Mouse (Mus musculus) NIH3T3 (cell line): ENCODE results near the gene Rfx2.

Experiments used
- DNase-seq: peaks from one replicate; pipeline ENCODE4 v3.0.0-alpha.2; 2012; ENCODE audit warnings: low read depth

Gene Rfx2

DNA sequence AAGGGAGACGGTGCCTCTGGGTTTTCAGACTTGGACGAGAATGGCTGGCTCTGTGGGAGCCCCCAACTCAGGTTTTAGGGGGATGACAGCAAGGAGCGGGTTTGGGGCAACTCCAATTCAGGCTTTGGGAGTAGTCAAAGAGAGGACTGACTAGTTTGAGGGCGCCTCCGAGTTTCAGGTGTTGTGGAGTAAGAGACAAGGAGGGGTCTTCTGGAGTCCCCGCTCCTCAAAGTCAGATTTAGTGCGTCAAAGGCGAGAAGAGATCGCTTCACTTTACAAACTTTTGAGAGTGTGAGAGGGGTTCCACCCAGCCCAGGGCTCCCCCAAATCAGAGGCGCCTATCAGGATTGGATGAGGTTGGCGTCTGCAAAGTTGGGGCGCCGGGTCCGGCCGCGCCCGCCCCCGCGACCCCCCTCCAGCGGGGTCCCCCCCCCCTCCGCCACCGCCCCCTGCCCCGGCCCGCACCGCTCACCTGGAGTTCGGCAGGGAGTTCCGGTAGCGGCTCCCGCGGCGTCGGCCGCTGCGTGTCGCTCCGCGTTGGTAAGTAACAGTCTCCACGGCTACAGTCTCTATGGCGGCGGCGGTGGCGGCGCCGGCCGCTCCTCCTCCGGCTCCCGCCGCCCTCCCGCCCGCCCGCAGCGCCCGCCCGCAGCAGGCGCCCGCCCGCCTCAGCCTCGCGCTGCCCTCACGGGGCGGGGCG, at the start of gene Rfx2:
Rfx2 (minus strand) TSS at position 603 of the 700 bp plus-strand sequence.
- peak; percentile 21 for DNase-seq

DNA sequence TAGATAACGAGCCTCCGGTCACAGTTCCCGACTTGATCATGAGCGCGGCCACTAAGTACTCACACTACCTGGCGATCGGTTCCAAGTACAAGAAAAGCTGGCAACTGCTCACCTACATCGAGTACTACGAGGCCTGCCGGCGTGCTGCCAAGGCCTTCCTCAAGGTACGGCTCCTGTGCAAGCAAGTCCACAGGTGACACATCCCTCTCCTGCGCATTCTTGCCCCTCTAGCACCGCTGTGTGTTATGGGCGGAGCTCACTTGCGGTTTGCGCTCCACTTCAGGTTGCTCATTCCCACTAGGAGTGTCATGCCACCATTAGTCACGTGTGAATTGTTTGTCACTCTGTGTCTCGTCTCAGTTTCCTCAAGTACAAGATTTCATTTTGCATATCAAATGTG, 46.6 kb upstream of the Rfx2 start:
- no peak for DNase-seq

DNA sequence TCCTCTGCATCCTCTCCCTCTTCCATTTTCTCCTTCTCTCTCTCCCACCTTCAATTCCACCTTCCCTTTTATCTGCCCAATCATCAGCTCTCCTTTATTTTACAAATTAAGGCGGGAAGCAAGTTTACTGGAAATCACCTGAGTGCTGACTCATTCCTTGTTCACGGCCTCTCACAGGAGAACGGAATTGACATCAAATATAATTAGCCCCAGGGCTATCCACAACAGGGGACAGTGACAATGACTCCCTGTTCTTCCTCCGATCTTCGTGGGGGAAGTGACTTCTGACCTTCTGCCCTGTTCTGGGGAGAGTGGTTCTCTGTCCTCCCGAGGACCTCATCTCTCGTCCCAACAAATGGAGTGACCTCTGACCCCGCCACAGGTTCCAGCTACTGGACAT, 46.2 kb upstream of the Rfx2 start:
- DNase-seq = no peak

DNA sequence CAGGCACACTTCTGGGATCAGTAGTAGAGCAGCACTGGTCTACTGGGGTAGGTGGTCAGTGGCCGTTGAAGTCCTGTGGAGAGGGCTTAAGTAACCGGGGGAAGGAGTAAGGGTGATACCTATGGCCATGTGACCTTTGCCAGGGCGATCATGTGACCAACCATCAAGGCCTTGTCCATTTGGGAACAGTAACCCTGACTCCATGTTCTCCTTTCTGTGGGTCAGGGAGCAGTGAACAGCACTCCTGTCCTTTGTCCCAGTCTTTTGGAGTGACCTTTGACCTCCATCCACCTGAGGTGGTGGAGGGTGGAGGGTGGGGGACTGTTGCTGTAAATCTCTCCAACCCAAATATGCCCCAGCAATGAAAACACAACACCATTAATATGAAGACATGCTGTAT, 45.7 kb upstream of the Rfx2 start:
- DNase-seq = no peak

DNA sequence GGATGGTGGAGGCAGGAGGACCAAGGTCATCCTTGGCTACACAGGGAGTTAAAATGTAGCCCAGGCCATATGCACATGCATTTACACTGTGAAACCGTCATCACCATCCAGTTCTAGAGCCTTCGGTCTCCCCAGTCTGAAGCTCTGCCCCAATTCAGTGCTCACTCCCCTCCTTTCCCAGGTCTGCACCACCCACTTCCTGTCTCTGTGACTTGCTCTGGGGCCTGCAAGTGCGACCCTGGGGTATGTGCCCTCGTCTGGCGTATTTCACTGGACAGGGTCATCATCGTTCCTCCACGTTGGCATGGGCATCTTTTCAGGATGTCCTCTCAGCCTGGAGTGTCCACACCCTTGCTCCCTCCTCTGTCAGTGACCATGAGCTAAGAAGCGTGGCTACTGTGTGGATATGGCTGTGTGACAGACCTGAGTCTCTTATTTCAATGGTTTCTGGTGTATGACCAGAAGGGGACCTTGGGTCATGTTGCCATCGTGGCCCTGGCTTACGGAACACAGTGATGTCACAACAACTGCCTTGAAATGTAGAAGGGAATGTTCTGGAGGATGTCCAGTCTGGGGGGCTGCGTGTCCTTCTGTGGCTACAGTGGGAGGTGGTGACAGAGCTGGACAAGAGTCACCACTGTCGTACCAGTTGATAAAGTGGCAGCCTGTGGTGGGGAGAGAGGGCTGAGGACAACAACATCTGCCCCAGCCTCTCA, 44.3 kb upstream of the Rfx2 start, which contains the start of gene 1700061G19Rik:
1700061G19Rik (plus strand) TSS at position 542 of the 716 bp plus-strand sequence.
- no peak for DNase-seq

DNA sequence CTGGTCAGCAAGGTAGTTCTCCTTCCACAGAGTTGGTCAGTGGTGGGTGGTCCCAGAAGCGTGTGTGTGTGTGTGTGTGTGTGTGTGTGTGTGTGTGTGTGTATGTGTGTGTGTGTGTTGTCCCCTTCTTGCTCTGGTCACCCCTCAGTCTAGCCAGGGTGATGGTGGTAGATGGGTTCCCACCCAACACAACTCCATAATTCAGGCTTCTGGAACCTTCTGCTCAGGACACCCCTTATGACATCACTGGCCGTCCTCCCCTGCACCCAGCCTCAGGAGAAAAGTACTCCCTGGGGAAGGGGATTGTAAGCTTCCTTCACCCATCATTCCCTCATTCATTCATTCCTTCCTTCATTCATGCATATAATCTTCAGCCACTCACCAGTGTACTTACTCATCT, 43.4 kb upstream of the Rfx2 start, which contains the start of gene Acsbg2:
Acsbg2 (minus strand) TSS at position 211 of the 400 bp plus-strand sequence.
- no peak for DNase-seq

DNA sequence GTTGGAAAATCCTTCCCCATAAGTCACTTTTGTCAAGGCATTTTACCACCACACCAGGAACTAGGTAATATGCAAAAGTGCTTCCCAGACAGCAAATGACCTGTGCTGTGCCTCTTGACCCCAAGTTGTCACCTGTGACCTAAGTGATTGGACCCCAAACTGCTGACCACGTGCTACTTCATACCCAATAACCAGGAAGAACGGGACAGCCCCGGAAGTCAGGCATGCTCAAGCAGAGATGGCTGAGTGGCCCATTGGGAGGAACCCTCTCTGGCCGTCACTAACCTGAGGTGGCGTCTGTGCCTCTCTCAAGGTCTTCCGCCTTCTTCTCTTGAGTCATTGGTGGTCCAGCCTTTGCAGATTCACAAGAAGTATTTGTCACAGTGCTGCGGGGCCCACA, 41.7 kb upstream of the Rfx2 start:
- no peak for DNase-seq

DNA sequence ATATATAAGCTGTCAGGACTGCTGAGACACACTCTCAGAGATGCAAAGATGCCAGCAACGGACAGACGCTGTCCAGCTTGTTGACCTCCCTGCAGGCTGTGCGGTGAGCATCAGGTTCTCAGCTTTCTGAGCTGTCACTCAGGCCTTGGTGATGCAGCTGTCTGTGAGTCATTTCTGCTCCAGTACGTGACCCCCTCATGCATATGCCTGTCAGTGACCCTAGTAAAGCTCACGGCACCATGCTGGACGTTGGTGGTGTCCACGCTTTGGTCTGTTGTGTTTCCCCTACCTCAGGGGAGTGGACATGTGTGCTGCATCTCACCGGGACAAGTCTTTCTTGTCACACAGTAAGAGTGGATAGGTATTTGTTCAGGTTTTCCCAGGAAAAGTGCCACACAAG, 41.0 kb upstream of the Rfx2 start:
- DNase-seq = no peak

DNA sequence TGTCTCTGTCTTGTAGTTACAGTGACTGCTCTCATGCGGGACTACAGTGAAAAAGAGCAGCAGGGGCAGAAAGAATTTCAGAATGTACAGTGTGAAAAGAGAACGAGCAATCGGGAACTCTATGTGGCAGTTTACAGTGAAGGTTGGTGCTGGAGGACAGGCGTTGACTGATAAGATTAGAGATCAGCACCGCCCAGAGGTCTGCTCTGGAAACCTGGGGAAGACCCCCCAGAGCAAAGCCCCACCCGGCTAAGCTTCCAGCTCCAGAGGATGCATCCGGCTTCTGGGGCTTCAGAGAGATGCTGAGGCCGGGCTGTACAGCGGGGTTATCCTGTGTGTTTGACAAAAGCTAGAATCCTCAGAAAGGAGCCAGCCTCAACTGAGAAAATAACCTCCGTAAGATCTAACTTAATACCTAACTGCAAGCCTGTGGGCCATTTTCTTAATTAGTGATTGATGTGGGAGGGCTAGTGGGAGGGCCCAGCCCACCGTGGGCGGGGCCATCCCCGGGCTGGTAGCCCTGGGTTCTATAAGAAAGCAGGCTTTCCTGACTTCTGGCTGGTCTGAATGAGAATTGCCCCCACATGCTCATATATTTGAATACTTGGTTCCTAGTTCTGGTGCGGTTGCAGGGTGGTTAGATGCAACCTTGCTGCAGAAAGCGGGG, 39.6 kb upstream of the Rfx2 start:
- DNase-seq = no peak

DNA sequence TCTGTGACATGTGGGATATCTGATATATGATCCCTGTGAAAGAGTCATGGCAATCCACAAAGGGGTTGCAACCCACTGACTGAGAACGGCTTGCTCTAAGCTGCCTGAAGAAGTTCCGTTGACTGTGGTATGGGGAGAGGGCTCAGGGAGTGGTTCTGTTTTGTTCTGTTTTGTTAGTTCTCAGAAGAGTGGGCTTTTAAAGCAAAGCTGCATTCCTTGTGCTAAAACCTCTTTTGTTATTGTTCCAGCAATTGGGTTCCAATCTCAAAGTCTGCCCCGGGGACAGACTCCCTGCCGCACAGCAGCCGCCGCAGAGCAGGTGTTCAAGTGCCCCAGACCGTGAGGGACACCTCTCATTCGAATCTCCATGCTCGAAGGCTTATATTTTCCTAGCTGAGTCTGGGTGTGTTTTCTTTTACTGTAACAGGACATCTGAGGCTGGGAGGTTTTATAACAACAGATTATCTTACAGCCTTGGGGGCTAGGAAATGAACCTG, 38.7 kb upstream of the Rfx2 start:
- DNase-seq = no peak

DNA sequence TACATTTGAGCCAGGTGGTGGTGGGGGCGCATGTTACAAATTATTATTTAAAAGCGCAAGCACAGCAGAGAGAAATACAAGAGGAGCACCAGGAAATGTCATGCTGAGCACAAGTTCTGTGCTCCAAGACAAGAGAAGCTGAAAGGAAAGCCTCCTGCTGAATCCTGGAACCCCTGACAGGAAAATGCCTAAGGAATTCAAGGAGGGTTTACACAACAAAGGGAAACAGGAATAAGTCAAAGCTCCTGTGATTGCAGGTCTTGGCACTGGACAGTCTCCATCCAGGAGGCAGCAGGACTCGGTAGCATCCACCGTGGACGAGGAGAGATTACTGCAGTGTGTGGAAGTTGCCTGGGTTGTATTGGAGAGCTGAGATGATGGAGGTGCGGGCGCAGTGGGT, 35.3 kb upstream of the Rfx2 start:
- DNase-seq = no peak

DNA sequence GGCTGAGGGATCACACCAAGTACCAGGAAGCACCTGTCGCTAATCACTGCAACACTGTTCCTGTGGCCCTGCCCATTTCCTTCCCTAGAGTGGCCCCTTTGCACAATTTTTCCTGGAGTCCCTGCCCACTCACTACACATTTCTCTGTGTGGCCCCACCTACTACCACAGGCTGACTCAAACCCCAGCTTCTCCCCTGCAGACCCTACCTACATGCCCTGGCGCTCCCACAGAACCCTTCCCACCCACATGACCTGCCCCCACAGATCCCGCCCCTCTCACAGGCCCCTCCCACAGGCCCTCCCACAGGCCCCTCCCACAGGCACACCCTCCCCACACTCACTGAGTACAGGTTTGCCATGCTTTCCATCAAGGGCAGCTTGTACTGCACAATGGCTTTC, 30.4 kb upstream of the Rfx2 start:
- no peak for DNase-seq

DNA sequence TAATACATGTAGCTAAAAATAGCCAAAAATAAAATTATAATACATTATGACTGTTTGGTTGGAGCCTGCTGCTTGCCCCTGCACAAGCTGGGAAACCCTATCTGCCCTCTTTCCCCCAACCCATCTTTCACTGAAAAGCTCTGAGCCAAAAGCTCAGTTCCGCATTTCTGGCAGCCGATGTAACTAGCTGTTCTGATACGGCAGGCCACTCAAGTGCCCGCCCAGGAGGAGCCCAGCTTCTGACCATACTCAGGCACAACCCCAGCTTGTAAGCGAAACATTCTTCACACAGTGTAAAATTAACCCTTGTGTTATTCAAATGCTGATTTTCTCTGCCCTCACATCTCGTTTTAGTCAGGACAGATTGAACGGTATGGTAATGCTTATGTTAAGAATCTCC, 28.1 kb upstream of the Rfx2 start:
- no peak for DNase-seq

DNA sequence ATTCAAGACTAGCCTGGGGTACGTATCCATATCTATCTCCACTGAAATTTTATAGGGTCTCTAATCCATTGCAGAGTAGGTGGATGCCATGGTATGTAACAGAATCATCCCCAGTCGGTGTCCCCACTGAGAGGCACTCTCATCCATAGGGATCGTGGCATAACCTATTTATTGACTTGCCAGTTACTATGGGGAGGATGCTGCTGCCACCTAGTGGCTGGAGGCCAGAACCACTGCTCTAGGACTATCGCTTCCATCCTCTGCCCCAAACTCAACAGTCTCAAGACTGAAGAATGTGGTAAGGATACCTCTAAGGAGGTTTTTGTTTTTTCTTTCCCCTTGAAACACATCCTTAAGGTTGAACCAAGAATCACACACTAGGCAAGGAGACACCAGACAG, 27.4 kb upstream of the Rfx2 start:
- DNase-seq = peak; percentile 80

DNA sequence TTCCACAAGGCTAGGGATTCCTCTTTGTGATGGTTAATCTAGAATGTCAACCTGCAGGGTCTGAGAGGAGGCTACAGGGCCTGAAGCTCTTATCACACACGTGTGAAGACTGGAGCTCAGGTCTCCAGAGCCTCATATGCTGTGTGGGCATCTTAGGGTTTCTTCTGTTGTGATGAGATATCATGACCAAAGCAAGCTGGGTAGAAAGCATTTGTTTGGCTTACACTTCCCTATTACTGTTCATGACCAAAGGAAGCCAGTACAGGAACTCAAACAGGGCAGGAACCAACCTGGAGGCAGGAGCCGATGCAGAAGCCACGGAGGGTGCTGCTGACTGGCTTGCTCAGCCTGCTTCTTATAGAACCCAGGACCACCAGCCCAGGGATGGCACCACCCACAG, 24.6 kb upstream of the Rfx2 start:
- no peak for DNase-seq

DNA sequence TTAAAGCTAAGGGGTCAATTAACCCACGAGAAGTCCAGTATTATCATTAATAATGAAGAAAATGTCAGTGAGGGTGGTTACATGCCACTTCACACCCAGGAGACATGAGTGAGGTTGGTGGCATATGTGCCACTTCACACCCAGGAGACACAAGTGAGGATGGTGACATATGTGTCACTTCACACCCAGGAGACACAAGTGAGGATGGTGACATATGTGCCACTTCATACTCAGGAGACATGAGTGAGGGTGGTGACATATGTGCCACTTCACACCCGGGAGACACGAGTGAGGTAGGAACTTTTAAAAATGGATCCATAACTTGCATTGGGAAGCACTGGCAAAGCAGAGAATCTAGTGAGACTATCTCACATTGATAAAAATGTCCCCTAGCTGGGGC, 20.4 kb upstream of the Rfx2 start:
- DNase-seq = no peak

DNA sequence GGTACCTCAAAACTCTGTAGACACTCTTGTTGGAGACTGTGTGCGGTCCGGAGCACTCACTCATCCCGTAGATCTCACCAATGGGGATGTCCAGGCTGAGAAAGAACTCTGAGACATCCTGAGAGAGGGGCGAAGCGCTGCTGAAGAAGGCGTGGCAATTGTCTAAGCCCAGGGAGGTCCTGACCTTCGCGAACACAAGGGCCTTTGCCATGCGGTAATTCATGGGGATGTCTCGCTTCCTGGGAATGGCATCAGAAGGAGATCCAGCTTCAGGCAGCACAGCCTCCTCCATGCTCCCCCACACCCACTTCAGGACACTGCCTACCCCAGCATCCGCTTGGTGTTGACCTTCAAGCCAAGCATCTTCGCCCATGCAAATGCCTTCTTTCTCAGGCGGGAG, 18.9 kb upstream of the Rfx2 start:
- DNase-seq = no peak

DNA sequence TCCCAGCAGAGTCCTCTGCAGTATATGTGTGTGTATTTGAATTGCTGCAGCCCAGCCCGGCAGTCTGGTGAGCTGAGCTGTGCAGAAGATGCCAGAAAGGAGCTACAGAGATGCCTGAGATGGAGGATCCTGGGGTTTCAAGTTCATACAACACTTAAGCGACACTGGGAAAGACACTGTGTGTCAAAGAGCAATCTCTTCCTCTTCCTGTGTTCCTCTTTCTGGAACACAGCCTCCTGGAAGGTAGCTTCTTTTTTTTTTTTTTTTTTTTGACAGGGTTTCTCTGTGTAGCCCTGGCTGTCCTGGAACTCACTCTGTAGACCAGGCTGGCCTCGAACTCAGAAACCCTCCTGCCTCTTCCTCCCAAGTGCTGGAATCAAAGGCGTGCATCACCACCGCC, 18.0 kb upstream of the Rfx2 start:
- no peak for DNase-seq

DNA sequence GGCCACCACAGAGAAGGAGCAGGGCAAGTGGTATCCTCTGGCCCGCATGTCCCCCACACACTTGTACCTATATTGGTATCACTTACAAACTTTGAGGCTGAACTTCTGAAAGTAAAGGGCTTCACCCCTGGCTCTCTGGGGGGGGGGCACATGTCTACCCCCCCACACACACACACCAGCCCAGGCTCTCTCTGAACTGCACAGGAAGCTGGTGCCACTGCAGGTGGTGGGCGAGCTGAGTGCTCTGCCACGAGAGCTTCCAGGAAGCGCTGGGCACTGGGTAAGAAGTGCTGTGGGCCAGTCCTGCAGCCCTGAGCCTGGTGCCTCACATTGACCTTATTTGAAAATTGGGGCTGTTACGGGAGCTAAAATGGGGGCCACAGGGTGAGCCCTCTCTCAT, 12.9 kb upstream of the Rfx2 start:
- DNase-seq = no peak

DNA sequence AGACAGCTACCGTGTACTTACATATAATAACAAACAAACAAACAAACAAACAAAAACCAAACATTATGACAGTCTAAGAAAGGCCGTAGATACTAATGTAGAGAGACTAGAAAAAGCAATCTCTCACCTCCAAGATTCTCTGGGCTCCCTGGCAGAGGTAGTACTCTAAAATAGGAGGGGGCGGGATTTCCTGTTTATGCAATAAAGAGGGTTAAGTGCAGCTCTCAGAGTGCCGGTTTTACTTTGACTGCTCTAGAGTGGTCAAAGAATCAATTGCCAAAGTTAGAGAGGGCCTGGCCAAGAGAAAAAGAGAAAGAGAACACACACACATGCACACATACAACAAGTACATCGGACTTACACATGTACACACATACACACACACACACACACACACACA, 11.4 kb upstream of the Rfx2 start:
- DNase-seq = no peak

DNA sequence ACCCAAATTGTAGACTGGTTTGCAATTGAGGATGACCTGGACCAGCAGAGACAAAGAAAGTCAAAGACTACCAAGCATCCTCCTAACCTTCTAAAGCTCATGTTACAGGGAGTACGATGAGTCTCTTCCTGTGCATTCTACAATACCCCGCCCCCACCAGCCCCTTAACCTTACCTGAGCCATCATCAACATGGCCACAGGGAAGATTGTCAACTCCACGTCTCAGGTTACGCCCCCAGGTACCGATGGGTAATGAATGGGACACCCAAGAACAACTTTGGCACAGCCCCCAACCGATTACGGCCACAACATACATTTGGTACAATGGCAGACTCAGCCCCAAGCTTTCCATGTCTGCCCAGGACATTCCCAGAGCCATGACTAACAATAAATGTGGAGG, 9.7 kb upstream of the Rfx2 start:
- DNase-seq = no peak

DNA sequence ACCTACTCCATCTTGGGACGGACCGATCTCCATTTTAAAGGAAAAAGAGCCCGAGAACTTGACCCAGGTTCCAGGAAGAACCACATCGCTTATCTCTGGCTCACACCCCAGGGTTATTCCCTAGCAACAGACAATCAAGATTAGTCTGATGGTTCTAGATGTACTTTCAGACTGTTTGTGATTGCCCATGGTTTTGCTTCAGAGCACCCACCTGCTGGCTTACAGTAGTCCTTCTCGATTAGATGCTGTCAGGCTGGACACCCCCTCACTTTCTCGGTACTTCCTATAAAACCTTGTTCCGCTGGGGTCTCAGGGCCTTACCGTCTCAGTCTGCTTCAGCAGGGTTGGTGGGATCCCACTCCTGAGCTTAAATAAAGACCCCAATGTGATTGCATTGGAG, 5.5 kb upstream of the Rfx2 start:
- DNase-seq = no peak

DNA sequence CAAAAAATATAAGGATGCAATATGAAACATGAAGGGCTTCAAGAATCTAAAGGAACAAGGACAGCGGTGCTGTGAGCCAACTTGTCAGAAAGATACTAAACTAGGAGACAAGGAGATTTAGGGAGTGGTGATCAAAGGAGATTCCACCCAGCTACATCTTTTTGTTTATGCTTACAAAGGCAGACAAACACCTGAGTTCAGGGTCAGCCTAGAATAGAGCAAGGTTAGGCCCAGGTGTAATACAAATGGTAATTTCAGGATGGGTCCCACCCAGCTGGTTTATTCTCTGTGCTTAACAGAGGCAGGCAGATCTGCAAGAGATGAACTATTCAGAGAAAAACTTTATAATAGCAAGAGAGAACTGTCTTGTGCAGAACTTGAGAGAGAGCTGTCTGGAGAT, 2.6 kb upstream of the Rfx2 start:
- DNase-seq = no peak
